Mouse (Mus musculus) C2C12 (cell line): Measurements from ENCODE around the gene Fkbp2. TPM values are rescaled to one million over a fixed set of nuclear protein-coding genes. Genes with fewer than 3 reads are reported as not detected.

ENCODE experiments used
- H3K27me3 ChIP-seq: one replicate; pipeline ENCODE4 v1.6.1; 2011; ENCODE audit not compliant: control insufficient read depth, insufficient read depth, insufficient read length
- H3K36me3 ChIP-seq: one replicate; pipeline ENCODE4 v1.6.1; 2011; ENCODE audit not compliant: control insufficient read depth, insufficient read depth
- H3K4me3 ChIP-seq: one replicate; pipeline ENCODE4 v1.5.1; 2011; ENCODE audit warnings: mild to moderate bottlenecking, control low read depth; ENCODE audit not compliant: poor library complexity, insufficient read depth, severe bottlenecking
- H3K79me2 ChIP-seq: one replicate; pipeline ENCODE4 v1.6.1; 2011; ENCODE audit not compliant: control insufficient read depth, insufficient read depth
- H3K79me3 ChIP-seq: one replicate; pipeline ENCODE4 v1.6.1; 2011; ENCODE audit warnings: low read depth, control low read depth
- H3ac ChIP-seq: one replicate; pipeline ENCODE3; 2011; ENCODE audit warnings: low read depth; ENCODE audit not compliant: control insufficient read depth, insufficient read length
- CEBPB ChIP-seq: IDR thresholded peaks from one replicate; pipeline ENCODE4 v1.6.1; 2011; ENCODE audit warnings: low read depth, mild to moderate bottlenecking, control low read depth, moderate library complexity
- CTCF ChIP-seq: IDR thresholded peaks from one replicate; pipeline ENCODE4 v1.5.1; 2011; ENCODE audit not compliant: control insufficient read depth, insufficient read depth, insufficient read length
- FOSL1 ChIP-seq: IDR thresholded peaks from one replicate; pipeline ENCODE4 v1.8.0; 2011; ENCODE audit warnings: mild to moderate bottlenecking, low read length; ENCODE audit not compliant: poor library complexity, insufficient read depth, severe bottlenecking
- MAX ChIP-seq: IDR thresholded peaks from one replicate; pipeline ENCODE4 v1.6.1; 2011; ENCODE audit warnings: mild to moderate bottlenecking, control low read depth
- MYOD1 ChIP-seq: IDR thresholded peaks from one replicate; pipeline ENCODE4 v1.6.1; 2011; ENCODE audit warnings: low read depth; ENCODE audit not compliant: control insufficient read depth, insufficient read length
- MYOG ChIP-seq: IDR thresholded peaks from one replicate; pipeline ENCODE4 v1.6.1; 2011; ENCODE audit not compliant: control insufficient read depth, insufficient read length; ENCODE audit errors: extremely low read depth
- USF1 ChIP-seq: IDR thresholded peaks from one replicate; pipeline ENCODE4 v1.6.1; 2011; ENCODE audit warnings: low read depth, mild to moderate bottlenecking, control low read depth, moderate library complexity
- polyA plus RNA-seq: library from polyadenylated mRNA; unstranded; fragments of >200 nt; fragmentation: generic; extraction: Trizol; gene quantifications from one replicate; pipeline ENCODE4 v1.2.1, GENCODE M21; 2012; ENCODE audit warnings: missing spikeins

The Fkbp2 gene
- polyA plus RNA-seq, 1 experiment: 148 TPM

- Histone ChIP-seq H3K79me3 (no peaks in the 10 kb centered on the region), H3K4me3 (no peak overlapping the region), H3ac (no peak overlapping the region), H3K27me3 (no peaks in the 10 kb centered on the region), H3K36me3 (peaks cover 19% of the 10 kb centered on the region), H3K79me2 (no peaks in the 10 kb centered on the region)
- no peak for TF ChIP-seq MYOG
- no peak for TF ChIP-seq CEBPB
- no peak for TF ChIP-seq MYOD1
These were observed 34.3 kb upstream of the Fkbp2 start for GRCm38 (mm10) chr19:7014481-7015135.

- no peak overlapping the region for H3K4me3 ChIP-seq
- peaks cover 17% of the 10 kb centered on the region for H3K36me3 ChIP-seq
- H3ac ChIP-seq: no peak overlapping the region
- no peaks in the 10 kb centered on the region for H3K79me2 ChIP-seq
- no peaks in the 10 kb centered on the region for H3K27me3 ChIP-seq
- TF ChIP-seq CTCF (no peak), MAX (no peak), MYOG (no peak), CEBPB (no peak), USF1 (no peak)
- no peaks in the 10 kb centered on the region for H3K79me3 ChIP-seq
These were observed 33.7 kb upstream of the Fkbp2 start for GRCm38 (mm10) chr19:7013984-7014383.

- H3ac ChIP-seq: no peak overlapping the region
- no peaks in the 10 kb centered on the region for H3K79me2 ChIP-seq
- peaks cover 12% of the 10 kb centered on the region for H3K36me3 ChIP-seq
- no peaks in the 10 kb centered on the region for H3K79me3 ChIP-seq
- TF ChIP-seq MYOD1: no peak
- TF ChIP-seq CTCF: no peak
- no peak for TF ChIP-seq MYOG
- no peak overlapping the region for H3K4me3 ChIP-seq
- H3K27me3 ChIP-seq: no peaks in the 10 kb centered on the region
These were observed 32.1 kb upstream of the Fkbp2 start for GRCm38 (mm10) chr19:7012426-7012825.

GRCm38 (mm10) chr19:7006892-7007593, 26.7 kb upstream of the Fkbp2 start:
- H3K4me3 ChIP-seq: no peak overlapping the region
- H3K27me3 ChIP-seq: no peaks in the 10 kb centered on the region
- TF ChIP-seq FOSL1 (no peak), USF1 (no peak)
- no peaks in the 10 kb centered on the region for H3K36me3 ChIP-seq
- no peak overlapping the region for H3ac ChIP-seq
- H3K79me3 ChIP-seq: no peaks in the 10 kb centered on the region
- H3K79me2 ChIP-seq: no peaks in the 10 kb centered on the region

- H3K4me3 ChIP-seq: no peak overlapping the region
- H3ac ChIP-seq: no peak overlapping the region
- TF ChIP-seq FOSL1: no peak
- no peak for TF ChIP-seq CTCF
- TF ChIP-seq MAX: no peak
- no peak for TF ChIP-seq MYOG
- no peak for TF ChIP-seq USF1
- no peak for TF ChIP-seq MYOD1
- no peak for TF ChIP-seq CEBPB
- H3K79me3 ChIP-seq: no peaks in the 10 kb centered on the region
- H3K79me2 ChIP-seq: no peaks in the 10 kb centered on the region
- H3K36me3 ChIP-seq: peaks cover 7% of the 10 kb centered on the region
- no peaks in the 10 kb centered on the region for H3K27me3 ChIP-seq
These were observed 19.2 kb upstream of the Fkbp2 start for GRCm38 (mm10) chr19:6999360-7000063.

- Histone ChIP-seq H3K27me3 (no peaks in the 10 kb centered on the region), H3K36me3 (peaks cover 7% of the 10 kb centered on the region), H3ac (no peak overlapping the region), H3K79me2 (no peaks in the 10 kb centered on the region), H3K79me3 (no peaks in the 10 kb centered on the region), H3K4me3 (no peak overlapping the region)
- no peak for TF ChIP-seq MYOD1
- no peak for TF ChIP-seq FOSL1
- TF ChIP-seq MYOG: no peak
- TF ChIP-seq CEBPB: no peak
- no peak for TF ChIP-seq CTCF
- TF ChIP-seq MAX: no peak
- TF ChIP-seq USF1: no peak
These were observed 17.5 kb upstream of the Fkbp2 start for GRCm38 (mm10) chr19:6997721-6998290.
